Mouse (Mus musculus) CD4-positive, CD25-positive, alpha-beta regulatory T cell, adult 2 months (primary cell): ENCODE measurements around the gene Taf1b.
"Not testable (repeated sequence)": the region's sequence is repeated elsewhere in the genome, so short reads cannot be mapped to it uniquely, and the experiment has no call there.

Source experiments
- DNase-seq: peaks from one replicate; pipeline ENCODE4 v3.0.0-alpha.2; 2012; ENCODE audit warnings: low read depth, low spot score

The Taf1b gene

GRCm38 (mm10) chr12:24498150-24498840 is at the start of gene Taf1b:
Taf1b (plus strand) TSS chr12:24498359.
- peak; percentile 91 for DNase-seq

- DNase-seq, result no peak
These were observed 37.8 kb upstream of the Taf1b start for GRCm38 (mm10) chr12:24460406-24460805.

GRCm38 (mm10) chr12:24462121-24462520 is 36.0 kb upstream of the Taf1b start:
- DNase-seq, result peak; percentile 24

GRCm38 (mm10) chr12:24463490-24463889 is 34.7 kb upstream of the Taf1b start:
- not testable (repeated sequence) for DNase-seq

- no peak for DNase-seq
These were observed 29.2 kb upstream of the Taf1b start for GRCm38 (mm10) chr12:24468966-24469365.

- peak; percentile 84 for DNase-seq
These were observed 27.2 kb upstream of the Taf1b start for GRCm38 (mm10) chr12:24470943-24471342.

- DNase-seq, result no peak
These were observed 24.9 kb upstream of the Taf1b start for GRCm38 (mm10) chr12:24473221-24473620.

GRCm38 (mm10) chr12:24484930-24485329 is 13.2 kb upstream of the Taf1b start:
- no peak for DNase-seq

- no peak for DNase-seq
These were observed 11.3 kb upstream of the Taf1b start for GRCm38 (mm10) chr12:24486882-24487281.

- DNase-seq, result not testable (repeated sequence)
These were observed 5.7 kb upstream of the Taf1b start for GRCm38 (mm10) chr12:24492507-24492906.

GRCm38 (mm10) chr12:24493011-24493410 is 5.1 kb upstream of the Taf1b start:
- peak; percentile 6 for DNase-seq

GRCm38 (mm10) chr12:24493412-24493811 is 4.7 kb upstream of the Taf1b start:
- peak; percentile 50 for DNase-seq

GRCm38 (mm10) chr12:24494791-24495190 is 3.4 kb upstream of the Taf1b start:
- DNase-seq, result not testable (repeated sequence)

GRCm38 (mm10) chr12:24498841-24499485 is 804 bp downstream of the Taf1b start:
- not testable (repeated sequence) for DNase-seq

GRCm38 (mm10) chr12:24517118-24517517 is 19.0 kb downstream of the Taf1b start:
- DNase-seq, result no peak

- no peak for DNase-seq
These were observed 22.9 kb downstream of the Taf1b start for GRCm38 (mm10) chr12:24521076-24521475.

- not testable (repeated sequence) for DNase-seq
These were observed 26.9 kb downstream of the Taf1b start for GRCm38 (mm10) chr12:24525065-24525464.

GRCm38 (mm10) chr12:24536390-24536789 is 38.2 kb downstream of the Taf1b start:
- DNase-seq, result peak; percentile 51

GRCm38 (mm10) chr12:24537201-24537600 is 39.0 kb downstream of the Taf1b start:
- DNase-seq, result no peak

GRCm38 (mm10) chr12:24537965-24538364 is 39.8 kb downstream of the Taf1b start:
- no peak for DNase-seq

- no peak for DNase-seq
These were observed 43.4 kb downstream of the Taf1b start for GRCm38 (mm10) chr12:24541426-24542154.

- no peak for DNase-seq
These were observed 49.5 kb downstream of the Taf1b start for GRCm38 (mm10) chr12:24547686-24548085.
